Mouse (Mus musculus) common myeloid progenitor, adult 5-6 weeks (primary cell): Measurements from ENCODE around the gene Sult5a1. TPM values are rescaled to one million over a fixed set of nuclear protein-coding genes. Genes with fewer than 3 reads are reported as not detected.
"Not testable (repeated sequence)": the region's sequence is repeated elsewhere in the genome, so short reads cannot be mapped to it uniquely, and the experiment has no call there.

Experiments
- ATAC-seq: replicated peaks from 2 replicates; pipeline ENCODE4 v1.8.0; 2016; ENCODE audit warnings: low read depth, mild to moderate bottlenecking, moderate TSS enrichment, inconsistent platforms; ENCODE audit not compliant: poor library complexity, severe bottlenecking
- total RNA-seq: library from RNA; stranded (forward); fragments of 200-1000, 187-1606 nt; gene quantifications from 2 replicates; pipeline ENCODE4 v1.2.3, GENCODE M21; 2017

Gene Sult5a1
- not detected in 2 replicates for total RNA-seq

- ATAC-seq = no peak
These were observed at the start of gene Sult5a1 for GRCm38 (mm10) chr8:123157888-123158465. Gene Sult5a1 (minus strand): TSS chr8:123158315.

GRCm38 (mm10) chr8:123203571-123203970 lies 45.5 kb upstream of the Sult5a1 start:
- ATAC-seq = no peak

- ATAC-seq = peak; percentile 68
These were observed 44.2 kb upstream of the Sult5a1 start for GRCm38 (mm10) chr8:123202288-123202687.

GRCm38 (mm10) chr8:123199864-123200263 lies 41.7 kb upstream of the Sult5a1 start:
- no peak for ATAC-seq

GRCm38 (mm10) chr8:123197016-123197415 lies 38.9 kb upstream of the Sult5a1 start:
- not testable (repeated sequence) for ATAC-seq

GRCm38 (mm10) chr8:123193771-123194170 lies 35.7 kb upstream of the Sult5a1 start:
- no peak for ATAC-seq

- ATAC-seq = no peak
These were observed 33.8 kb upstream of the Sult5a1 start for GRCm38 (mm10) chr8:123191908-123192307.

- ATAC-seq = peak; percentile 93
These were observed 32.6 kb upstream of the Sult5a1 start for GRCm38 (mm10) chr8:123190678-123191077.

- no peak for ATAC-seq
These were observed 30.7 kb upstream of the Sult5a1 start for GRCm38 (mm10) chr8:123188841-123189240.

- ATAC-seq = no peak
These were observed 29.9 kb upstream of the Sult5a1 start for GRCm38 (mm10) chr8:123188006-123188405.

- no peak for ATAC-seq
These were observed 27.7 kb upstream of the Sult5a1 start, which contains the start of gene Dpep1 for GRCm38 (mm10) chr8:123185566-123186409. Gene Dpep1 (plus strand): TSS chr8:123186242.

- no peak for ATAC-seq
These were observed 23.3 kb upstream of the Sult5a1 start for GRCm38 (mm10) chr8:123181391-123181790.

GRCm38 (mm10) chr8:123156070-123156773 lies 1.9 kb downstream of the Sult5a1 start:
- no peak for ATAC-seq

GRCm38 (mm10) chr8:123155177-123155576 lies 2.9 kb downstream of the Sult5a1 start:
- ATAC-seq = no peak

- ATAC-seq = no peak
These were observed 7.4 kb downstream of the Sult5a1 start for GRCm38 (mm10) chr8:123150737-123151171.

- ATAC-seq = no peak
These were observed 11.7 kb downstream of the Sult5a1 start for GRCm38 (mm10) chr8:123146390-123146789.

GRCm38 (mm10) chr8:123145279-123145678 lies 12.8 kb downstream of the Sult5a1 start:
- 0 out of 2 replicates have a peak, but pooled peaks have one; percentile 39 for ATAC-seq

GRCm38 (mm10) chr8:123141741-123142462 lies 16.2 kb downstream of the Sult5a1 start:
- no peak for ATAC-seq

- ATAC-seq = no peak
These were observed 19.4 kb downstream of the Sult5a1 start for GRCm38 (mm10) chr8:123138741-123139140.

- ATAC-seq = no peak
These were observed 20.5 kb downstream of the Sult5a1 start for GRCm38 (mm10) chr8:123137645-123138077.
